In the genomic region with DNA sequence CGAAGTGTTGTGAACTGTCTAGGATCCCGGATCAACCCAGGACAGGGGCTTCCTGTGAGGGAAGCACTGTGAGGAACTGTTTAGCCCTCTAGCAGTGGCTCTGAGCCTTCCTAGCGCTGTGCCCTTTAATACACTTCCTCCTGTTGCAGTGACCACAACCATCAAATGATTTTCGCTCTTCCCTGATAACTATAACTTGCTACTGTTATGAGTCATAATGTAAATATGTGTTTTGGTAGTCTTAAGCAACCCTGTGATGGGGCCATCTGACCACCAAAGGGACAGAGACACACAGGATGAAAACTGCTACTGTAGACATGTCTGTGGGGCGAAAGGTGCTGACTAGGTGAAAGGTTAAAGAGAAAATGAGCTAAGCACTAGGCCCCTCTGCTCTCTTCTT, we compare ENCODE assay signal across 14 mouse cellular contexts.
DNase-seq lines count a peak whose midpoint lies in the region; ATAC-seq lines count a peak whose summit lies in the region.
"Had no signal": no experiment of that assay in that cellular context is flagged by ENCODE, and none has a peak within 500 bp of the region (broad histone marks: within the 10 kb centered on the region; RNA-seq: fewer than 3 reads in every experiment).

No protein-coding gene starts in this region.

- H3K9me3 ChIP-seq in kidney, embryonic 15.5 days (replicated peaks) = no peaks in the 10 kb centered on the region
- H3K9me3 ChIP-seq in megakaryocyte, embryonic 14.5 days = no peaks in the 10 kb centered on the region

- H3K36me3 ChIP-seq in kidney, embryonic 15.5 days = peaks cover 5% of the 10 kb centered on the region; the same call in 1 of the 2 replicates
- H3K36me3 ChIP-seq in megakaryocyte, embryonic 14.5 days (replicated peaks; ENCODE audit: low read length) = no peaks in the 10 kb centered on the region

- H3K27ac ChIP-seq in kidney, embryonic 15.5 days = peak overlapping the region; percentile 24

- no peak for DNase-seq in kidney, adult 11 months
- DNase-seq in A20 (ENCODE audit: low read depth, low spot score) = peak; percentile 34
- no peak for DNase-seq in frontal cortex, postnatal 36 days (ENCODE audit: low spot score in 2 of 2)
- DNase-seq in Muller cell, postnatal 12 days (ENCODE audit: inconsistent ontology term) = no peak
- DNase-seq: adrenal gland, postnatal 14 days; embryo, embryonic 11 days; heart, adult 18-20 months; kidney, adult 2 months; layer of hippocampus, adult 9-11 months; left cerebral cortex, postnatal 4 days had no signal

- no peak overlapping the region for H3K9ac ChIP-seq in kidney, embryonic 15.5 days

- no peaks in the 10 kb centered on the region for H3K27me3 ChIP-seq in kidney, embryonic 15.5 days
- no peaks in the 10 kb centered on the region for H3K27me3 ChIP-seq in megakaryocyte, embryonic 14.5 days (replicated peaks)

- no peak overlapping the region for H3K4me2 ChIP-seq in kidney, embryonic 15.5 days

- peak; percentile 55; the same call in 1 of the 2 replicates for ATAC-seq in kidney, embryonic 15.5 days (replicated peaks; ENCODE audit: low FRiP score)
- ATAC-seq in hematopoietic stem cell, adult 5-6 weeks (replicated peaks in 1 of 2; ENCODE audit: insufficient read depth in 1 of 2, low FRiP score in 2 of 2, low TSS enrichment in 1 of 2, low read depth in 1 of 2, poor library complexity in 2 of 2, severe bottlenecking in 2 of 2) = peak; percentile 80 to 83
- no peak for ATAC-seq in erythroid progenitor cell, adult 5-6 weeks (replicated peaks; ENCODE audit: low FRiP score, poor library complexity, severe bottlenecking)

- peaks cover 51% of the 10 kb centered on the region for H3K4me1 ChIP-seq in kidney, embryonic 15.5 days
- peaks cover 58% of the 10 kb centered on the region for H3K4me1 ChIP-seq in megakaryocyte, embryonic 14.5 days

- no peak overlapping the region for H3K4me3 ChIP-seq in kidney, embryonic 15.5 days (replicated peaks)
- H3K4me3 ChIP-seq in megakaryocyte, embryonic 14.5 days (replicated peaks) = peak overlapping the region; percentile 26

- 59% methylated on average over 5 of the region's 5 CpGs for WGBS in kidney, embryonic 15.5 days
